Mouse (Mus musculus) right cerebral cortex, postnatal 36 days (tissue): ENCODE measurements at regions not wholly inside any gene's neighbourhood (a gene's known extent, or its start where the extent isn't known, plus 50 kb on each side); places are given as distances from the start of the nearest gene placed in this dataset.
"Not testable (repeated sequence)": the region's sequence is repeated elsewhere in the genome, so short reads cannot be mapped to it uniquely, and the experiment has no call there.

Experiments used
- DNase-seq, 2 experiments: peaks; one replicate each; pipeline ENCODE4 v3.0.0; 2022; ENCODE audit warnings: low spot score in 2 of 2, mixed read lengths in 1 of 2

- no peak for DNase-seq
Measured at GRCm38 (mm10) chr3:129386522-129386921, 54.0 kb upstream of the Enpep start.

- DNase-seq: no peak
Measured at GRCm38 (mm10) chr3:129390506-129390905, 58.0 kb upstream of the Enpep start.

- DNase-seq: no peak
Measured at GRCm38 (mm10) chr3:129391888-129392813, 59.6 kb upstream of the Enpep start.

DNA sequence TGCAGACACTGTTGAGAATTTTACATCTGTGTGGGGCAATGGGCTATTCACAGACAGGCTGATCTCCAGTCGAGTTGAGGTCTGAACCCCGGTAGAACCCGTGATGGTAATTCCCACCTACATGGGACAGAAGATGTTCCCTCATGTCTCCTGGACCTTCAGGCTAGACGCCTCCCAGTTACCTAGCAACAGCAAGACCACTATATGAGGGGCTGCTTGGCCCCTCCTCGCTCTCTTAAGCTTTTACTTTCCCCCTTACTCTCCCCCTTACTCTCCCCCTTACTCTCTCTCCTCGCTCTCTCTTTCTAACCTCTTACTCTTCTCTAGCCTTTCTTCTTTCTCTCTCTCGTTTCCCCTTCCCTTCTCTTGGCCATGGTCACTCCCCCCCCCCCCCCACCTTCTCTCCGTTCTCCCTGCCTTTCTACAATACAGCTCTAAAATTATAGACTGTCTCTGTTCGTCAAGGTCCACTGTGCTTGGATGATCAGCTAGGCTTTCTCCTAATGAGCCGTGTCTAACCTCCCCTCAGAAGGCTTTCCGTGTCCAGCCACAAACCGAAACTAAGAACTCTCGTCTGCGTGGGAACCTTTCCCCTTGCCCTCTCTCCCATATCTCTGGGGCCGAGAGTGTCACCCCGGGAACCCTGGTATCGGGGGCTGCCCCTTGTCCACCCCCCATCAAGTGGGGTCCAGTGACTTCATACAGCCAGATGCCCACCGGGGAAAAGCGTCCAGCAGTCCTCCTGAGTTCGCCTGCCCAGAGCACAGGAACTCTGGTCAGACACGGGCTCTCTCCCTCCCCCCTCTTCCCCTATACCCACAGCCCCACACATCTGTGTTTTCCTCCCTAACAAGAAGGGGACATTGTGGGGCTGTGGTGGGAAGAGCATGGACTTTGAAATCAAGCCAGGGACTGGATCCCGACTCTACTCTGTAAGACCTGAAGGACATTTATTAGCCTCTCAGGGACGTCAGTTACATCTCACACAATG is 60.6 kb upstream of the Enpep start:
- DNase-seq: no peak

DNA sequence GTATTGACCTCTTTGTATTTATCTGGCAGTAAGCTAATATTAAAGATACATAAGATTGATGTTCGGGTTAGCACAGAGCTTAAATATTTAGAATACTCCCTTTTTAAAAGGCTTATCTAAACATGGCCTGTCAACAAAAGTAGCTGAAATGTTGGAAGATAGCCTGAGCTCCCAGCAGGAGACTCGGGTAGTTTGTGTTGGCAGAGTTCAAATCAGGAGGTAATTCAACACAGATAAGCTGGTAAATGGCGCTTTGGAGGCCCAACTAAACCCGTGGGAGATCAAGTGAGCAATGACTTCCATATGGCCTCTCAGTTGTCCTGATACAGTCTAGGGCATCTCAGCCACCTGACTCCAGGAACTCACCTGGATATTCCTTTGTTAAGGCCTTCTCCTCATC is 65.0 kb upstream of the Enpep start:
- no peak for DNase-seq

GRCm38 (mm10) chr3:129400092-129400924 is 67.8 kb upstream of the Enpep start:
- no peak for DNase-seq

- DNase-seq: no peak
Measured at GRCm38 (mm10) chr3:129411389-129412054, 79.0 kb upstream of the Enpep start.

DNA sequence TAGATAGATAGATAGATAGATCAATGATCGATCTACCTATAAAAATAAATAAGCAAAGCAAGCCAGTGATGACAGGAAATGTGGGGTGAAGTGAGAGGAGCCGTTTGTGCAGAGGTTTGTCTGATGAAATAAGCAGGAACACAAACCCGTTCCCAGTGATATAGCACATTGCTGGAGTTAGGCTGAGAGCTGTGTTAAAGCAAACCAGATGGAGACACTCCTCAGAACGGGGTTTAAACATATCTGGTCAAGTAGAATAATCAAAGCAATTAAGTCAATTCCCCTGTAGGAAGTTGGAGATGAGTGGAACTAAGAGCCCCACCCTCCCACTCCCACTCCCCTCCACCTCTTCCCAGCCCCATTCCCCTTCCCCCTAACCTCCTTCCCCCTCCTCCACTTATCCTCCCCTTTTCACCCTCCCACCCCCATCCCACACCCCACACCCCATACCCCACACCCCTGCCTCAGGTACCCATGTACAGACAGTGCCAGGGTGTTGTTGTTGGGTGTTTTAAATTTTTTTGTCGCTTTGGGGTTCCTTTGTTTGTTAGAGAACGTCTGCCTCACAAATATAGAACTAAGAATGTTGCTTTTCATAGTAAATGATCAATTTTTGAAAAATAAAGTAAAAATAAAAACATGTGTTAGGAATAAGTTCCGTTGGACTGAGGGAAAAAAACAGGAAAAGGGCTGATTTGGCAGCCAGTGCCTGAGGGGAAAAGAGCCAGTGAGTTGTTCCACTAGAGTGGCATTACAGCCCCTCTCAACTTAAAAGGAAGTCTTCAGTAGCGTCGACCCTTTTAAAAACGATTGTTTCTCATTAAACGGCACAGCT is 79.8 kb upstream of the Enpep start:
- DNase-seq: no peak

- DNase-seq: peak; percentile 9 to 15
Measured at GRCm38 (mm10) chr3:129412961-129413246, 80.4 kb upstream of the Enpep start.

- DNase-seq: no peak
Measured at GRCm38 (mm10) chr3:129415656-129416055, 83.1 kb upstream of the Enpep start.

GRCm38 (mm10) chr3:129416337-129416736 is 83.8 kb upstream of the Enpep start:
- no peak for DNase-seq

DNA sequence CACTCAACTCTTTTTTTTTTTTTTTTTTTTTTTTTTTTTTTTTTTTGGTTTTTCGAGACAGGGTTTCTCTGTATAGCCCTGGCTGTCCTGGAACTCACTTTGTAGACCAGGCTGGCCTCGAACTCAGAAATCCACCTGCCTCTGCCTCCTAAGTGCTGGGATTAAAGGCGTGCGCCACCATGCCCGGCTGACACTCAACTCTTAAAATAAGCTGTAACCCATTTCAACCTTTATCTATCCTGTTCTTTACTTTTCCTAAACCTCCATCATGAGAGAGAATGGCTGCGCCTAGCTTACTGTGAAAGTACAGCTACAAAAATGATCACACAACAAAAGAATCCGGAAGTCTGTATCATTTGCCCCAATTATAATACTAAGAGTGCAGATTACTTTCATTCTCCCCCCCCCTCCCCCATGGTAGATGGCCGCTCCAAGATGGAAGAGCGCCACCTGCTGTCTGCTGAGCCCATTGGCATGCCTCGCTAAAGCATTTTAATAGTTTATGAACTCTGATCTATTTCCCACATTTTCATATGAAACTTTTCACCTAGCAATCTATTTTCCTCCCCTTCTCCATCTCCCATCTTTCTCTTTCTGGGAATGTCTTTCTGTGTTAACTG is 89.2 kb upstream of the Enpep start:
- DNase-seq: not testable (repeated sequence)

- no peak for DNase-seq
Measured at GRCm38 (mm10) chr3:129428750-129429149, 96.2 kb upstream of the Enpep start.

DNA sequence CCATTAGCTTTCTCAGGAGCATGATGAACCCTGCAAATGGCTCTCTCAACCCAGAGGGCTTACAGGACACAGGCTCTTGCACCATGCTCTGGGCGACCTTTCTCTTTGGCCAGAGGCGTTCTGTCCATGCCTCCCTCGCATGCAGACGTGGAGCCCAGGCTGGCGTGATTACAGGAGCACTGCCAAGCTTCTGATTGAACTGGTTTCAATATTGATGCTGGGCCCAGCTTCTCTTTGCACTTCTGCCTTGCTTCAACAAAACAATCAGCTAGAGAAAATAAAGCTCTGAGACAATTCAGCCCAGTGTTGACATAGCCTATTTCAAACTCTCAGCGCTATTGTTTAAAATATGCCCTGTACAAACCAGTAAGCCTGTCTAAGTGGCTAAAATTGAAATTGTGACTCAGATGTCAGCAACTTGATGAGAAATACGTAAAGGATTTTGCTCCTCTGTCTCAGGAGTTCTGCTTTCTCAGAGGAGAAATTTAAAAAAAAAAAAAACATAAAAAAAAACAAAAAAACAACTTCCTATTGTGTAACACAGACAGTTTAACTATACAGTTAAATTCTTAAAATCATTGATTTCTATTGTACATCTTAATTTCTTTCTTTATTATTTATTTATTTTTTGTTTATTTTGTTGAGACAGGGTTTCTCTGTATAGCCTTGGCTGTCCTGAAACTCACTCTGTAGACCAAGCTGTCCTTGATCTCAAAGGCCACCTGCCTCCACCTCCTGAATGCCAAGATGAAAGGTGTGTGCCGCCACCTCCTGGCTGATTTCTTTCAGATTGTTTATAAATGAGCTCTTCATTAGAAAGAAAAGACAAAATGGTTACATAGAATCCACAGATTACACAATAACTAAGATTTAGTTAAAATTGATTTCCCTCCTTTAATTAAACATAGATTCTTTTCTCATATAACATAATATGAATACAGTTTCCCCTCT is 96.9 kb upstream of the Enpep start:
- DNase-seq: no peak

DNA sequence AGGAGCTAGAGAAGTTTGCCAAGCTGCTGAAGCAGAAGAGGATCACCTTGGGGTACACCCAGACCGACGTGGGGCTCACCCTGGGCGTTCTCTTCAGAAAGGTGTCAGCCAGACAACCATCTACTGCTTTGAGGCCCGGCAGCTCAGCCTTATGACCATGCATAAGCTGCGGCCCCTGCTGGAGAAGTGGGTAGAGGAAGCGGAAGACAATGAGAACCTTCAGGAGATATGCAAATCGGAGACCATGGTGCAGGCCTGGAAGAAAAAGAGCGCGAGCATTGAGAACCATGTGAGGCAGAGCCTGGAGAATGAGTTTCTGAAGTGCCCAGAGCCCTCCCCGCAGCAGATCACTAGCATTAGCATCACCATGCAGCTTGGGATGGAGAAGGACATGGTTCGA is 98.1 kb upstream of the Elovl6 start:
- no peak for DNase-seq

DNA sequence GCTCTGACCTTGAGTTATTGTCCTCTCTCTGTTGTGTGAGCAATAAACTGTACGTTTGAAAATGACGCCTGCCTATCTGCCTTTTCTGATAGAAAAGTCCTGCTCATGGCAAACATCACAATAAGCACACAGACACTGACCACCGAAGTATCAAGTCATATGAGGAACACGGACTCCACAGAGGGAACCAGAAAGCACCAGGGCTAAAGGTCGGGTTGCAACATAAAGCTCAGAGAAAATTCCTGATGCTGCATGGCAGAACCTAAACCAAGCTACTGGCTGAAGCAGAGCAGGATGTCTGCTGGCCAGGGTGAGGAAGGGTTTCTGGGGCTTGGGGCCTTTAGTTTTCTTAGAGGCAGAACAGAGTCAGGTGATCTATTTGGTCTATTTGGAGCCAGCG is 94.5 kb upstream of the Elovl6 start:
- DNase-seq: no peak

GRCm38 (mm10) chr3:129442756-129443155 is 89.4 kb upstream of the Elovl6 start:
- DNase-seq: no peak

- no peak for DNase-seq
Measured at GRCm38 (mm10) chr3:129444221-129444620, 87.9 kb upstream of the Elovl6 start.

DNA sequence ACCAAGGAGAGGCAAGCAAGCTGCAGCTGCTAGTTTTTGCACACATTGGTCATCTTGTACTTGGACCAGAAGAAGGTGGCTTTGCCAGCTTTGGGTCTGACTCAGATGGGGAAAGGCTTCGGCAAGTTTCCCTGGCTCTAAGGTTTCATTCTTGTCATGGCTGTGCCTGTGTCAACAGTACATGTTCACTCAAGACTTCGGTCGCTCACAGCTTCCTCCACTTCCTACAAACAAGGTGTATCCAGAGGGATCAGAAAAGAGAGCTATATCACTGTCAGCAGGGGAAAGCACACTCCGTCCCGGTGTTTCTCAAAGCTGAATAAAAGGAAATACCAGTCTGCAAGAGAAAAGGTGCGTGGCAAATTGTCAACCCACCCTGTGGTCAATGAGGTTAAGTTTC is 86.2 kb upstream of the Elovl6 start:
- DNase-seq: no peak
